Mouse (Mus musculus): ENCODE measurements around the gene Alk.
A peak's percentile ranks its signal among the peaks of the same experiment; 100 is the strongest.
"Not testable (repeated sequence)": the region's sequence is repeated elsewhere in the genome, so short reads cannot be mapped to it uniquely, and the experiment has no call there.

The Alk gene

DNA sequence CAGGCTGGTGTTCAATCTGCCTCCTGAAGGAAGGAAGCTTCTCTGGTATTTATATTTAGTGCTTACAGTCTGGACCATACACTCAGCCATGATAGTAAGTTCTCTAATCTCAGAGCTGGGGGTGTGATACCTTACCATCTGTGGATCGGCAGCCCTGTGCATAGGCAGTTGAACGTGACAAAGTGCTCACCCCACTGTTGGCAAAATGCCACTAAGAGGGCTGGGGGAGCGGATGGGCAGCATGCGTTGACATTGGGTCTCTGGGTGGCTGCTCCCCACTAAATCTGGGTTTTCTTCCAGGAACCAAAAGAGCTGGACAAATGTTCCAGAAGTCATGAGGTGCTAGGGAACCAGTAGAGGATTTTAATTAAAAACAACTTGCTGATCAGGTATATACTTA, 78.1 kb downstream of the Alk start:
- DNase-seq = no peak

DNA sequence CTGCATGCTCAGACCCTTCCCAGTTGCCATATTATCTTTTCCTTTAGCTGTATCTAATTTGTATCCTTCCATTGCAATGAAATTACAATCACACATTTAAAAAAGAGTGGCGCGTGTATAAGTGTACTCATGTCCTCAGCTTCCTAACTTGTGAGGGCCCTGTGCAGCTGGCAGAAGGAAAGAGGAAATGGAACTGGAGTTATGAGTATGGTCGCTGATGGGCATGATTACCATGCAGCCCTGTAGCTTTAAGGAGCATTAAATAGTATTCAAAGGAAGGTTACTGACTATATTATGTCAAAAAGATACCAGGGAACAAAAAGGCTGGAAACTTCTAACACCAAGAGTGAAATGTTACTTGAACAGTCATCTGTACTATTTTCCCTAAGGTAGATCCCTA, 79.6 kb downstream of the Alk start:
- DNase-seq = no peak

DNA sequence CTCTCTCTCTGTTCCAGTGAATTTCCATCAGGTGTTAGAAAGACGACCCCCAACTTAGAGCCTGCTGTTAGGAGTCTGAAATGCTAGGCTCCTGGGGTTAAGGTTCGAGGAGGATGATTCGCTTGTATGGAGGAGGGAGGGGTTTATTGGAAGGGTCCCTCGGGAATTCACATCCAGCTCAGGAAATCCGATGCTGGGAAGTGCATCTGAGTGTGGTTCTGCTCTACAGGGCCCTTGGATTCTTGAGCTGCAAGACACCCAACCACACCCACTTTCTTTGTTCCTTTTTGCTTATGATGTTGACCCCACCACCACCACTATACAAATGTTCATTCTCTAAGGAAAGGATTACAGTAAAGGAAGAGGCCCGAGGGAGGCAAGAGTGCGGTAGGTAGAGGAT, 81.4 kb downstream of the Alk start:
- DNase-seq = no peak

DNA sequence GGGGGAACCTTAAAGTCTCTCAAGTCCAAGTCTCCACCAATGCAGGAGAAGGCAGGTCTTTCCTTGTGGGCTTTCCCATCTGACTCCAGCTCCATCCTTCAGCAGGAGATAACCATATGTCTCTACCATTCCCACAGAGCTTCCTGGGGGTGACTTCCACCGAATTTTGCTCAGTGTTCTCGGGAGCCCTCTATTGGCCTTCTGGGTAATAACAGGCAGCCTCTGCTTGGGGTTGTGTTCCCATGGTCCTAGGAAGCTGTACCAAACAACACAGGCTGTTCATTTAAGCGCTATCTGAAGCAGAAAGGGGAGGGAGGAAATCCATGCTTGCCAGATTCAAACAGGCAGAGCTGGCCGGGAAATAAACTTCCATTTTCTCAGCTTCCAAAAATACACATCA, 82.0 kb downstream of the Alk start:
- peak; percentile 64 for DNase-seq

DNA sequence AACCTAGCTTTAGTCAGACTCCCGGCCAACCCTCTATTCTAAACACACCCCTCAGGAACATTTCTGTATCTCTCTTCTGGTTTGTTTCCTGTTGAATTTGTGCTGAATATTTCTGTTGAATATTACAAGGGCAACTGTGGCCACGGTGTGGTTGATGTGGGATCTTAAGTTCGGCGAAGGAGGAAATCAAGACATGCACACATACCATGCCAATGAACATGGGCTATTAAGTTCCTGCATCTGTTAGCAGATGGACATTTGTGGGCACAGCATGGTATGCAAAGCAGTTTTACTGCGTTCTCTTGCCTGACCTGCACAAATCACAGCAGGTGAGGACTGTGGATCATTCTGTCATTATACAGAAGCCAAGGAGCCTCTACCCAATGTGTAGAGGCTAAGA, 83.1 kb downstream of the Alk start:
- peak; percentile 67 for DNase-seq

DNA sequence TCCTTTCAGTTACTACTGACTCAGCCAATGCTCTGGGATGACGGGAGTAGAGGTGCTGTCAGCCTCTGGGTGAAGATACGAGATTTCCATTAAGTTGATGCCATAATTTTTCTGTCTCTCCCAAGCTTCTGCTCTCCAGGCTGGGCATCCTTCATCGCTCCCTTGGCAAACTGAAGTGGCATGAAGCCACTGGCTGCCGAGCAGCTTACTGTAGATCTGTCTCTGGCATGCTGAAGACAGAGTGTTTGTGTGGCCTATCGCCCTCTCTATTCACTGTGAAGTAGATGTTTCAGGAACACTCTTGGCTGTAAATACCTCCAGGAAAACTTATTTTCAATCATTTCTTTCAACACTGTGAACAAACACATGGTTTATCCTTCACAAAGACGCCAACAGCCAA, 93.7 kb downstream of the Alk start:
- no peak for DNase-seq

DNA sequence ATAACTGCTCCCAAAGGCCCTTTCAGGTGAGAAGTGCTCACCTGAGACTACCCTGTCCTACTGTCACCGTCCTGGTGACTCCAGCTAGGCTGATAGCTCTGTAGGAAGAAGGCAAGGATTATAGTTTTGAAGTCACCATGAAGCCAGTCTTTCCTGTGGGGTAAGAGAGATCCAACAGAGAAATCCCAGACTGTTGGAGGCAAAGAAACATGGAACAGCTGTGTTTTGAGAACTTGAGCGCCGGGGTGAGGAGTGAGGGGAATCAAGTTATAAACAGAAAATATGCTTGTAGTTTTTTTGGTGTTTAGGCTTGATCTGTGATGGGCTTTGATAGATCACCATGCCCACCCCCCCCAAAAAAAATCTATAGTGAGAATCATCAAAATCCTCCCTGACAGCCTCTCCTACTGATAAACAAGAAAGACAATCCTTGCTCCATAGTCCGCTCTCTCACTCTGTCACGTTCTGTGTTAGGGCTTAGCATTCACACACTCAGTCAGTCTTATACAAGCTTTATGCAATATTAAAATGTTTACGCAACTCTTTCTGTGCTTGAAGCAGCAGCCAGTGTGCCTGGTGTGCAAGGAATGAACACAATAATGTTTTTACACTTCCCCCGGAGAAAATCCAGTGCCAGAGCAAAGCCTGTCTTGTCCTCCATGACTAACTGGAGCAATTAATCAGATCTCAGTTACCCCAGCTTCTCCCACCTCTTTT, 95.6 kb downstream of the Alk start:
- DNase-seq = no peak

DNA sequence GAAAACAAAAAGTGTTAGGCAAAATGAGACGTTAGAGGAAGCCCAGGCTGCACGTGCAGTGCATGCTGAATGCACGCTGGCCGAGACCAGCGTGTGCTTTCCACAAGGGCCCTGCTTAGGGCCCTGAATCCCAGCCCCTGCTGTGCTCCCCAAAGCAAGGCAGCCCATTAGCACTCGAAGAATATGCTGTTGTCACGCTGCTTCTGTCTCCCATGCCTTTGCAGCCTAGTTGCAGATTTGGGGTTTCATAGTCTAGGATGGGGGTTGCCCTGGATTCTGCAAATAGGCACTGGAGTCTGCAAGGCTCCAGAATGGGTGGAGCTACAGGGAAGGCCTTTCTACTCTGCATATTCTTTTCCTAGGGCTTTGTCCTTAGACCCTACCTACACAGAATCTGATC, 99.2 kb downstream of the Alk start:
- DNase-seq = no peak

DNA sequence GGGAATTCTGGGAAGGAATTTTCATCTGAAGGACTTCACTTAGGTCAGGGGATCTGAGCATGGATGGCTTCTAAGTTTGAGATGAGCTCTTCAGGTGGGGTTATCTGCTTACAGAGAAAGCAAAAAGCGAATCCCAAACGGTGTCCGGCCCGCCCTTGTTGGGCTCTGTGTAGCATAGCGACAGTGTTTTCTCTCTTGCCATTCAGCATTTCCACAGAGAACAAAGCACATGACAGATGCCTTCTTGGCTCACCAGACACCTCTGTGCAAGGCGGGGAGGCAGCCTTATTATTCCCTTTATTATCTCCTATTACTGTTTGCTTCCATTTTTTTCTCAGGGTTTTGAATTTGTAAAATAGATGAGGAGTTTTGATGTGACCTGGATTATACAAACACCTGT, 99.8 kb downstream of the Alk start:
- DNase-seq = no peak

DNA sequence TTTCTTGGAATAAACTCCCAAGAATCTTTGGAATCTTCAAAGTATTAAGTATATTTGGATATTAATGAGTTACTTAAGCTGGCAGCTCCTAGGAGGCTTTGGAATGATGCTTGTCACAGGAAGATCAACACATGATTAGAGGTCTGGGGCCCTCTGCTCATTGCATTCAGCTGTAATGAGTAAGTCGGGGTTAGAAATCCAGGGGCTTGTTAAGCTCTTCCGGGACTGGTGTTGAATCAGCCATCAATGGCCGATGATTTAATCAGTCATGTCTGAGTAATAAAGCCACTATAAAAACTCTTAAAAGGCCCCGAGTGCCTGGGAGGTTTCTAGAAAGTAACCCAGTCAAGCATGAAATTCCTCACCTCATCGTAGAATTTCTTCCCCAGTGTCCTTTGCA, 109.0 kb downstream of the Alk start:
- DNase-seq = no peak

DNA sequence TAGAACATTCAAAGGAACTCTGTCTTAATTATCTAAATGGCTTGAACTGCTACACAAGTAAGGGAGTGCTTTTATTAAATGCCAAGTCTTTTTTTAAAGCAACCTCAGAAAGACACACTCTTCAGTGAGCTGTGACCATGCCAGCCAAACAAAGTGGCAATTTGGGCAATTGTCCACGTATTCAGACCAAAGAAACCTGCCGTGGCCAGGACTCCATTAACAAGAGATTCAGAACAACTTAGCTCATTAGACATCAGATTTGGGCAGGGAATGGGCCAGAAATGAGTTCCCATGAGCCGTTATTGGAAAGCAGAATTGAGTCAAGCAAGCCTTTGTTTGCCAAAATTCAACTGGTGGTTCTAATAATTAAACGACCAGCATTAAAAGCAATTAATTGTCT, 118.8 kb downstream of the Alk start:
- no peak for DNase-seq

DNA sequence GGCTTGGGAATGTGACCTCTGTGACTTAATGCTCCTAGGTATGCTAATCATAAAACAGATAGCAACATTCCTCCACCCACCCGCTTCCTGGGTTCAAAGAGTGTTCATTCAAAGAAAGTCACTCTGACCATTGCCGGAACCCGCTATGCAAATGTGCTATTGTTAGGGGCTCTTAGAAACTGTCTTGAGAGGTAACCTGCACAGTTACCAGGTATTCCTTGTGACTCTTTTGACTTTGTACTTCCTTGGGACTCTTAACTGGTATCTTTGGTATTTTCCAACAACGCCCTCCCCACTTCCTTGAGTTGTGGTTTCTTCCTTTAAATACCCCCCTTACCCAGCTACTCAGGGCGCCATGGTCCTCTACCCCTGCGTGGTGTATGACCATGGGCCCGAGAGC, 125.2 kb downstream of the Alk start:
- DNase-seq = not testable (repeated sequence)

DNA sequence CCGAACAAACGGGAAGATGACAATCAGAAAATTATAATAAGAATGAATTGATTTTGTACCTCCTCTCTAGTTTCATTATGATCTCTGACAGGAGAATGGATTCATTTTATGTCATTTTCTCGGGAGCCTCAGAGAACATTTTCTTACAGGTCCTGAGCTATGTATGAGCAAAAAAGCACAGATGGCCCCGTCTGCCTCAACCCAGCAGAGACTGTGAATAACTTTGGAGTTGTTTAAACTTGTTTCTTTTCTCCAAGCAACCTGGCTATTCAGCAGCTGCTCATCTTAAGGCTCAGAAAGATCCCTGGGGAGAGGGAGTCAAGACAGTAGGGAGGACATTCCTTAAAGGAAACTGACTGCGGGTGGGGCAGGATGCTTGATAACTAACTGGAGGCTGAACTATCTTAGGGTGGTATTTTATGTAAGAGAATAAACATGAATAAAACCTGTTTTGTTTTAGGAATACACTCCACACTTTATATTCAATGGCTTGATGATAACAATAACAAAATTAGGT, 126.5 kb downstream of the Alk start:
- no peak for DNase-seq

DNA sequence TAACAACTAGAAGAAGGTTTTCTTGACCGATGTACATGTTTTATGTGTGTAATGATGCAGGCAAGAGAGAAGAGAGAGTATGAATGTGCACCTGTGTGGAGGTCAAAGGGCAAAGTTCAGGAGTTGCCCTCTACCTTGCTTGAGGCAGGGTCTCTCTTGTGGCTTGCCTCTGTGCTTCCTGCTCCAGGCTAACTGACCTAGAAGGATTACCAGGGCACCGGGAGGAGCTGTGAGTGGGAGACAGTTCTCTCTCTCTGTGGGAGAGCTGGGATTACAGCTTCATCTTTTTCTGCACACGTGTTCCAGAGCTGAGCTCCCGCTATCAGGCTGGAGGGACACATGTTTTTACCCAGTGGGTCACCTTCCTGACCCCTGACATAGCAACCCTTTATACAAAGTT, 127.5 kb downstream of the Alk start:
- no peak for DNase-seq

DNA sequence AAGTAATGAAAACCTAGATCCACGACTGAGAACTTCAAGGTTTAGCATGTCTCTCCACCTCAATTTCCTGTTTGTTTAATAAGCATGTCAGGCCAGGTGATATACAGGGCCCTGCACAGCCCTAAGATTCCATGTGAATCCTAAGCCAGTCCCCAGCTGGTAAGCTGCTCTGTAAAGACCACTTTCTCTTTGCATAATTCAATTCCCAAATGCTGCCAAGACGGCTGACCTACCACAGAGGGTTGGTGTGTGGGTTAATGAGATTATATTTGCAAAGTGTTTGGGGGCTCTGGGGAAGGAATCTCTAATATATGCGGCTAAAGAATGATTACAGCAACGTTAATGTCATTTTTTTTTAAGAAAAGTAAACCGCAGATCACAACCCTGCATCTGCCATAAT, 130.3 kb downstream of the Alk start:
- no peak for DNase-seq

DNA sequence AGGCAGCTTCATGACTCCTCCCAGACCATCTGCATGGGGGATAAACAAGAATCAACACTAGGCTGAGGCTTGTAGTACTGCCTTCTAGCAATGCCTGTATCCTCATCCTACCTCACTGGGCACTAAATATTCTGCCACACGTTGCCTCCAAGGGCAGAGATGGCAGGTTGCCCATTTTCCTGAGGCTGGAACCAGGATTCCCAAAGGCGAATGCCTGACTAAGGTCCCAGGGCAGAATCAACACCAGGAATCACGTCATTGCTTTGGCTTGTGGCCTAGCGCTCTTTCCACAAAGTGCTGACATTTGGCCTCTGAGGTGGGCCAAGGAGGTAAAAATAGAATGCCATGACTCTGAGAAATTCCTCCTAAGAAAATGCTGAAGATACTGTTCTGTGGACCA, 155.9 kb downstream of the Alk start:
- DNase-seq = peak; percentile 4

DNA sequence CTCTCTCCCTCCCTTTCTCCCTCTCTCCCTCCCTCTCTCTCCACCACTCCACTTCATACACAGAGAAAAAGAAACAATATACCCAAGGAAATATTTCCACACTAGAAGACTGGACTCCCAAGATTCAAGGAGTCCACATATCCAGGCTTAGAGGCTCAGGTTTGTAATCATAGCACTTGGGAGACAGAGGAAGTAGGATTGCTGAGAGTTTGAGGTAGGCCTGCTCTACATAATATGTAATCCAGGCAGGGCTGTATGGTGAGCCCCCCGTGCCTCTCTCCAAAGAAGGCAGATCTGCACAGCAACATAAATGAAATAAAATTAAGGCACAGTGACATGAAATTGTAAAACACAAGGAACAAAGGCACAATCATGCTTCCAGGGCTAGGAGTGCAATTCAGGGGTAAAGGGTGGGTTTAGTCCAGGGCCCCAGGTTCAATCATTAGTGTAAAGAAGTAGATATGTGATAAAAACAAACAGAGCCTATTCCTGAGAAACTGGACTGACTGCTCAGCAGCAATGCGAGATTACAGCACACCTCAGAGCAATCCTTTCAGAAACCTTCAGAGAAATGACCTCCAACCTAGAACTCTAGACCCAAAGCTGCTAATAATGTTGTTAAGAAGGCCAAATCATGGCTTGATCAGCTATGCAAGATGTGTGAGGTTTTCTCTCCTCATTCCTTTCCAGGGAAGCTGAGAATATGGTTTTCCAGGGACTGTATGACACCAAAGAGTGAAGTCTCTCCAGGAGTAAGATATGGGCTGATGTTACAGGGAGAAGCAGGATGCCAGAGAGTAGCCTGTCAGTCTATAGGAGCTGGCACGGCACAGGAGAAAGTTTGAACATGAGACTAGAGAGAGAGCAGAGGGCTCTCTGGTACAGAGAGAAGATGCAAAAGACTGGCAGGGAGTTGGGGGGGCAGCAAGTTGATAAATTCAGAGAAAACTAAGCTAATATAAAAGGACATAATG, 158.9 kb downstream of the Alk start:
- no peak for DNase-seq

DNA sequence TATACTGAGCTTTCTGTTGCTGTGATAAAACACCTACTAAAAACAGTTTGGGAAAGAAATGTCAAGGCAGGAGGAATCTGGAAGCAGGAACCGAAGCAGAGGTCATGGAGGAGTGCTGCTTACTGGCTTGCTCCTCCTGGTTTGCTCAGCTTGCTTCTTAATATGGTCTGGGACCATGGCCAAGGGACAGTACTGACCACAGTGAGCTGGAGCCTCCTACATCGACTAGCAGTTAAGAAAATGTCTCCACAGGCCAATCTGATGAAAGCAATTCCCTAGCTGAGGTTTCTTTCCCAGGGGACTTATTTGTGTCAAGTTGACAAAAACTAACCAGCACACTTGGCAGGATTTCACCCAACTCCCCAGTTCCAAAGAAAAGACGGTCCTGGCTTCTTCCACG, 187.0 kb downstream of the Alk start:
- DNase-seq = no peak

DNA sequence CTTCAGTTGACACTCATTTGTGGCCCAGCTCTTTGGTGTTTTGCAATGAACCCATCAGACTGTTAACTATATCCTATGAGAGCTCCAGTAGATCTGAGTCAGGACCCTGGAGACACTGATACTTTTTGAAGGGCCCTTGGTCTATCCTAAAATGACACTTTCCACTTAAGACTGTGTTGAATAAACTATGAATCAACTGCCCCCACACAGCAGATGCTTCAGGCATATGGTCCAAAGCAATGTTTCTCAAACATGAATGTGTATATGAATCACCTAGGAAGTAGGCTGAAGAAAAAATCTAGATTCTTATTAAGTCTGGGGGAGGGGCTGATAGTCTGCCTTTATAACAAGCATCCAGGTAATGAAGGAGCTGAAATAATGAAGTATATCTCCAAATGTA, 189.8 kb downstream of the Alk start:
- no peak for DNase-seq

DNA sequence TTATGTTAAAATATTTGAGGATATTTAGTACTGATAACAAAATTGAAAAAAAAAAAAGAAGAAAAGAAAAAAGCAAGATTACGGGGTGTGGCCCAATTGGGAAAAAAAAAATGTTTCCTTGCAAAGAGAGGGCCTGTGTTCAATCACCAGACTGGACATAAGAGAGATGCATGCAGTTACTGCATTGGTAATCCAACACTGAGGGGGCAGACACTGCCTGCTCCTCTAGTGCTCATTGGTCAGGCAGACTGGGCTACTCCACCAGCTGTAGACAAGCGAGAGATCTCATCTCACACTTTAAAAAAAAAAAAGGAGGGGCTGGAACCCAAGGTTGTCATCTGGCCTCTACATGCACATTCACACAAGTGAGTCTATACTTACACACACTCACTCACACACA, 199.6 kb downstream of the Alk start:
- DNase-seq = no peak

DNA sequence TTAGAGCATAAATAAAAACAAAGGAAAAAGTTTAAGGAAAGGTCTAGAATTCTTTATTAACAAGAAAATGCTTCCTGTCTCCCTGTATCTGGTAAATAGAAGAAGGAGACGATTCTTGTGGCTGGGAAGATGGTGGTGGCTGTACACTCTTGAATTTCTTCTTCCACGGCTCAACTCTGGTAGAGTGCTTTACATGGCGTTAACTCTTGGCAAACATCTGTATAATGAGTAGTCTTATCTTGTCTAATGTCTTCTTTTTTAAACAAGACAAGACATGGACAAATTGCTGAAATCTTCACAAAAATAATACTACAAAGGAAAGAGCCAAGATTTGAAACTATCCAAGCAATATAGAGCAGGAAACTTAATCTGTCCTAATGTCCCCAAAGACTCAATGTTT, 202.6 kb downstream of the Alk start:
- DNase-seq = no peak

DNA sequence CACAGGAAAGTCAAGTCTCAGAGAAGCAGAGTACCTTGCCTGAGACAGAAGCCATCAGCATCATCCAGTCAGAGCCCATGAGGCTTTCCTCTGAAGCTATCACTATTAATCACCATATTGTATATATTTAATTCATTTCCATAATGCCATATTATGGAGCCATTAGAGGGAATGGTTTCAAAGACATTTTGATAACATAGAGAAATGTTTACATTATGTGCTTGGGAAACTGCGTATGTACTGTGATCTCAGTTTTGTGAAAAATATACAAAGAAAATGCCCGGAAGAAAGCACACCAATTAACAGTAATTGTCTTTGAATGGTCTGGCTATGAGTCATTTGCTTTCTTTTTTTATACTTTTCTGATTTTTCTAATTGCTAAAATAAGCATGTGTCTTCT, 203.1 kb downstream of the Alk start:
- DNase-seq = no peak

DNA sequence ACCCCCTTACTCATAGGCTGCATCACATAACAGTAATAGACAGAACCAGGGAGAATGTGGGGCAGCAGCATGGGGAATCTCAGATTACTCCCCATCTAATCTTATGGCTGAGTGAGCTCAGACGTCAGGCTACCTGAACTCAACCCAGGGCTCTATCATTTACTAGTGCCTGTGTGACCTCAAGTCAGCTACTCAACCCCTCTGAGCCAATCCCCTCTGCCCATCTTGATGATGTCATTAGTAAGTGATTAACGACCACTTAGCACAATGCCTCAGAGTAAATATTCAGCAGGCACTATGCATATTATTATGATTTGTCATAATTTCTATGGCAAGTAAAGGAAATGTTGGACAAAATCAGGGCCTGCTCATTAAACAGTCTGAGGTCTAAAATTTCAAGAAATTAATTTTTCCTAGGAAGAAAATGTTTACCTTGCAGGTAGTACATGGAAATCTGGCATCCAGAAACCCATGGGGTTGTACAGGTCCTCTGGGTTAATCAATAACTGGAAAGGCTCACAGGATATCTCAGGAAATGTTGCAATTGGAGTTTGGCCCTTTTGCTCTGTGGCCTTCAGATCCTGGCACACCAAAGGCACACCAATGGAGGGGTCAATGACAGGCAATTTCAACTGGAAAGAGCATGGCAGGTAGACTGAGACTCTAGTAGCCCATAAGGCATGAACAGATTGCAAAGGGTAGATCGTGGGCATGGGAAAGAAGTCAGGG, 204.9 kb downstream of the Alk start:
- DNase-seq = no peak

DNA sequence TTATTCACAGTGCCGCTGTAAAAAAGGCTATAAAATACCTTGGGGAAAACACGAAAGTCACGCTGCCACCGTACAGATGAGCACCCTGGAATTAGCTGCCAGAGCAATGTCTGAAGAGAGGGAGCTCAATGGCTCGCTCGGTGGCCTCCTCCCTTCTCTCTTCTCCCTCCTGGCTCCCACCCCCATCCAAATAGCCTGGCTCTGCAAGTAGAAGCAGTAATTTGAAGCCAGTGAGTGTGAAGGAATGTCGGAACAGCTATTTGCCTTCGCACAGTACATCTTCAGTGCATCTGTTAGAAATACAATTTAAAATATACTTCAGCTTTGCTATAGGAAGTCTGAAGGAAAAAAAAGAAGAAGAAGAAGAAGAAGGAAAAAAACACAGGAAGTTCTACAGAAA, 208.5 kb downstream of the Alk start:
- no peak for DNase-seq

Data from cerebellum, adult 11-12 months (tissue).